Mouse (Mus musculus) MEL (cell line): ENCODE data around the gene Gnb5. TPM values are rescaled to one million over a fixed set of nuclear protein-coding genes. Genes with fewer than 3 reads are reported as not detected.

Experiments used
- DNase-seq: peaks from one replicate; pipeline ENCODE4 v3.0.0; 2011; ENCODE audit warnings: low read depth, low spot score
- H3K27ac ChIP-seq: 2 replicates; pipeline ENCODE4 v1.5.1; 2012; ENCODE audit warnings: low read depth, mild to moderate bottlenecking, control low read depth, low read length, moderate library complexity; ENCODE audit not compliant: control insufficient read depth
- H3K27me3 ChIP-seq, 2 experiments: fragments of 150-350 bp in 1 of 2; sonication (generic) in 1 of 2; 2 replicates each; pipeline ENCODE4 v1.6.1; 2012; ENCODE audit warnings: low read length in 2 of 2, mild to moderate bottlenecking in 2 of 2, improper control_type of control experiment in 1 of 2, moderate library complexity in 1 of 2; ENCODE audit not compliant: insufficient read depth in 2 of 2, control insufficient read depth in 1 of 2
- H3K36me3 ChIP-seq, 2 experiments: 2 replicates each; pipeline ENCODE4 v1.6.1; 2012 to 2014; ENCODE audit warnings: low read length in 2 of 2, improper control_type of control experiment in 1 of 2, inconsistent platforms in 1 of 2, mild to moderate bottlenecking in 1 of 2; ENCODE audit not compliant: insufficient read depth in 2 of 2, control insufficient read depth in 1 of 2
- H3K4me1 ChIP-seq, 2 experiments: fragments of 150-350 bp in 1 of 2; sonication (generic) in 1 of 2; 2 replicates each; pipeline ENCODE4 v1.6.1; 2012; ENCODE audit warnings: low read length in 2 of 2, improper control_type of control experiment in 1 of 2, mild to moderate bottlenecking in 1 of 2; ENCODE audit not compliant: insufficient read depth in 2 of 2, control insufficient read depth in 1 of 2
- H3K4me3 ChIP-seq, 2 experiments: fragments of 150-350 bp in 1 of 2; sonication (generic) in 1 of 2; 2 replicates each; pipeline ENCODE4 v1.5.1; 2012; ENCODE audit warnings: low read depth in 2 of 2, low read length in 2 of 2, mild to moderate bottlenecking in 2 of 2, moderate library complexity in 2 of 2, control low read depth in 1 of 2, improper control_type of control experiment in 1 of 2; ENCODE audit not compliant: control insufficient read depth in 1 of 2, insufficient read depth in 1 of 2
- H3K79me2 ChIP-seq: 2 replicates; pipeline ENCODE4 v1.6.1; 2012; ENCODE audit warnings: mild to moderate bottlenecking, low read length, moderate library complexity; ENCODE audit not compliant: control insufficient read depth, poor library complexity, insufficient read depth
- H3K9ac ChIP-seq: 2 replicates; pipeline ENCODE4 v1.6.1; 2012; ENCODE audit warnings: low read depth, mild to moderate bottlenecking, control low read depth, low read length, moderate library complexity; ENCODE audit not compliant: control insufficient read depth, poor library complexity, severe bottlenecking
- H3K9me3 ChIP-seq: fragments of 150-350 bp; sonication (generic); replicated peaks from 2 replicates; pipeline ENCODE4 v1.6.1; 2012; ENCODE audit warnings: mild to moderate bottlenecking, low read length, improper control_type of control experiment, moderate library complexity; ENCODE audit not compliant: insufficient read depth
- BHLHE40 ChIP-seq: IDR thresholded peaks from 2 replicates; pipeline ENCODE4 v1.6.1; 2012; ENCODE audit warnings: low read depth, mild to moderate bottlenecking, inconsistent platforms, low read length, improper control_type of control experiment, borderline replicate concordance
- CHD1 ChIP-seq: IDR thresholded peaks from 2 replicates; pipeline ENCODE4 v1.6.1; 2012; ENCODE audit warnings: low read depth, mild to moderate bottlenecking, inconsistent platforms, low read length, improper control_type of control experiment
- CTCF ChIP-seq, 3 experiments: IDR thresholded peaks in 2 of 3; conservative IDR thresholded peaks in 1 of 3; 2 replicates each; pipeline ENCODE4 v1.5.1; 2011 to 2012; ENCODE audit warnings: low read length in 3 of 3, low read depth in 2 of 3, mild to moderate bottlenecking in 2 of 3, improper control_type of control experiment in 1 of 3, inconsistent platforms in 1 of 3, mixed read lengths in 1 of 3, moderate library complexity in 1 of 3; ENCODE audit not compliant: control insufficient read depth in 1 of 3, insufficient read depth in 1 of 3, poor library complexity in 1 of 3, severe bottlenecking in 1 of 3
- ELF1 ChIP-seq: IDR thresholded peaks from 2 replicates; pipeline ENCODE4 v1.6.1; 2014; ENCODE audit warnings: low read depth, mild to moderate bottlenecking, inconsistent platforms, low read length, improper control_type of control experiment, moderate library complexity
- EP300 ChIP-seq, 2 experiments: IDR thresholded peaks; 2 replicates each; pipeline ENCODE4 v1.6.1; 2011; ENCODE audit warnings: improper control_type of control experiment in 2 of 2, low read length in 2 of 2, low read depth in 1 of 2, mild to moderate bottlenecking in 1 of 2
- GABPA ChIP-seq: IDR thresholded peaks from 2 replicates; pipeline ENCODE4 v1.6.1; 2012; ENCODE audit warnings: low read depth, mild to moderate bottlenecking, inconsistent platforms, low read length, improper control_type of control experiment, moderate library complexity
- GATA1 ChIP-seq: IDR thresholded peaks from 2 replicates; pipeline ENCODE4 v1.6.1; 2011; ENCODE audit warnings: low read depth, low read length, improper control_type of control experiment
- HCFC1 ChIP-seq: IDR thresholded peaks from 2 replicates; pipeline ENCODE4 v1.6.1; 2012; ENCODE audit warnings: low read depth, mild to moderate bottlenecking, inconsistent platforms, low read length, improper control_type of control experiment, moderate library complexity
- KAT2A ChIP-seq: conservative IDR thresholded peaks from 2 replicates; pipeline ENCODE4 v1.6.1; 2012; ENCODE audit warnings: low read depth, low read length, improper control_type of control experiment, inconsistent platforms
- MAFK ChIP-seq: IDR thresholded peaks from 2 replicates; pipeline ENCODE4 v1.6.1; 2011; ENCODE audit warnings: low read depth, mild to moderate bottlenecking, low read length, improper control_type of control experiment, borderline replicate concordance
- MAX ChIP-seq: IDR thresholded peaks from 2 replicates; pipeline ENCODE4 v1.6.1; 2011; ENCODE audit warnings: low read length, improper control_type of control experiment
- MAZ ChIP-seq: IDR thresholded peaks from 2 replicates; pipeline ENCODE4 v1.6.1; 2012; ENCODE audit warnings: low read depth, mild to moderate bottlenecking, inconsistent platforms, low read length, improper control_type of control experiment
- MEF2A ChIP-seq: IDR thresholded peaks from 2 replicates; pipeline ENCODE4 v1.6.1; 2014; ENCODE audit warnings: low read depth, mild to moderate bottlenecking, inconsistent platforms, low read length, improper control_type of control experiment; ENCODE audit not compliant: poor library complexity, insufficient replicate concordance, severe bottlenecking; ENCODE audit errors: extremely low read depth
- MXI1 ChIP-seq: IDR thresholded peaks from 2 replicates; pipeline ENCODE4 v1.6.1; 2011; ENCODE audit warnings: mild to moderate bottlenecking, low read depth, low read length, improper control_type of control experiment
- MYB ChIP-seq: IDR thresholded peaks from 2 replicates; pipeline ENCODE4 v1.6.1; 2011; ENCODE audit warnings: mild to moderate bottlenecking, low read depth, low read length, improper control_type of control experiment
- MYC ChIP-seq: IDR thresholded peaks from 2 replicates; pipeline ENCODE4 v1.6.1; 2011; ENCODE audit warnings: low read depth, mild to moderate bottlenecking, low read length, improper control_type of control experiment, moderate library complexity
- NELFE ChIP-seq: IDR thresholded peaks from 2 replicates; pipeline ENCODE4 v1.6.1; 2011; ENCODE audit warnings: low read depth, low read length, improper control_type of control experiment
- NRF1 ChIP-seq: IDR thresholded peaks from 2 replicates; pipeline ENCODE4 v1.6.1; 2014; ENCODE audit warnings: low read depth, mild to moderate bottlenecking, inconsistent platforms, low read length, improper control_type of control experiment, moderate library complexity; ENCODE audit not compliant: poor library complexity, insufficient read depth, severe bottlenecking
- POLR2A ChIP-seq, 2 experiments: IDR thresholded peaks; 2 replicates each; pipeline ENCODE4 v1.6.1; 2011 to 2012; ENCODE audit warnings: low read length in 2 of 2, mild to moderate bottlenecking in 2 of 2, control low read depth in 1 of 2, improper control_type of control experiment in 1 of 2, low read depth in 1 of 2, moderate library complexity in 1 of 2; ENCODE audit not compliant: control insufficient read depth in 1 of 2, insufficient read depth in 1 of 2, poor library complexity in 1 of 2
- POLR2AphosphoS2 ChIP-seq: IDR thresholded peaks from 2 replicates; pipeline ENCODE4 v1.6.1; 2011; ENCODE audit warnings: low read length, improper control_type of control experiment
- RCOR1 ChIP-seq: IDR thresholded peaks from 2 replicates; pipeline ENCODE4 v1.6.1; 2012; ENCODE audit warnings: low read depth, mild to moderate bottlenecking, inconsistent platforms, low read length, improper control_type of control experiment
- SMC3 ChIP-seq: IDR thresholded peaks from 2 replicates; pipeline ENCODE4 v1.6.1; 2011; ENCODE audit warnings: low read depth, low read length, improper control_type of control experiment
- TAL1 ChIP-seq: IDR thresholded peaks from 2 replicates; pipeline ENCODE4 v1.6.1; 2012; ENCODE audit warnings: mild to moderate bottlenecking, inconsistent platforms, low read length, moderate library complexity, mixed read lengths
- TBP ChIP-seq: IDR thresholded peaks from 2 replicates; pipeline ENCODE4 v1.8.0; 2011; ENCODE audit warnings: low read depth, low read length, improper control_type of control experiment
- UBTF ChIP-seq: IDR thresholded peaks from 2 replicates; pipeline ENCODE4 v1.6.1; 2012; ENCODE audit warnings: low read depth, mild to moderate bottlenecking, inconsistent platforms, low read length, improper control_type of control experiment, moderate library complexity, borderline replicate concordance; ENCODE audit not compliant: insufficient read depth
- USF1 ChIP-seq: IDR thresholded peaks from 2 replicates; pipeline ENCODE4 v1.6.1; 2014; ENCODE audit warnings: low read depth, mild to moderate bottlenecking, inconsistent platforms, low read length, improper control_type of control experiment, moderate library complexity
- ZC3H11A ChIP-seq: IDR thresholded peaks from 2 replicates; pipeline ENCODE4 v1.6.1; 2012; ENCODE audit warnings: low read depth, mild to moderate bottlenecking, inconsistent platforms, low read length, improper control_type of control experiment
- ZKSCAN1 ChIP-seq: IDR thresholded peaks from 2 replicates; pipeline ENCODE4 v1.6.1; 2012; ENCODE audit warnings: low read depth, mild to moderate bottlenecking, inconsistent platforms, low read length, improper control_type of control experiment, moderate library complexity
- ZMIZ1 ChIP-seq: IDR thresholded peaks from 2 replicates; pipeline ENCODE4 v1.6.1; 2012; ENCODE audit warnings: low read depth, mild to moderate bottlenecking, inconsistent platforms, low read length, improper control_type of control experiment, moderate library complexity
- ZNF384 ChIP-seq: IDR thresholded peaks from 2 replicates; pipeline ENCODE4 v1.6.1; 2012; ENCODE audit warnings: low read depth, mild to moderate bottlenecking, inconsistent platforms, low read length, improper control_type of control experiment
- polyA plus RNA-seq, 2 experiments: library from polyadenylated mRNA; stranded (reverse) in 1 of 2; unstranded in 1 of 2; fragments of >175 nt in 1 of 2; fragments of >200 nt in 1 of 2; gene quantifications; 2 replicates each; pipeline versions ENCODE4 v1.2.1 to v1.2.4; 2012; ENCODE audit warnings: low replicate concordance in 2 of 2, low read depth in 1 of 2; ENCODE audit not compliant: insufficient read length in 2 of 2, insufficient read depth in 1 of 2, missing spikeins in 1 of 2
- total RNA-seq: library from RNA; depleted of rRNA; stranded (reverse); fragments of 300-350 nt; gene quantifications from 2 replicates; pipeline ENCODE4 v1.2.3, GENCODE M21; 2012

Gnb5 gene
- total and polyA plus RNA-seq, 3 experiments: 4.0 to 6.5 TPM; not detected in 1

DNA sequence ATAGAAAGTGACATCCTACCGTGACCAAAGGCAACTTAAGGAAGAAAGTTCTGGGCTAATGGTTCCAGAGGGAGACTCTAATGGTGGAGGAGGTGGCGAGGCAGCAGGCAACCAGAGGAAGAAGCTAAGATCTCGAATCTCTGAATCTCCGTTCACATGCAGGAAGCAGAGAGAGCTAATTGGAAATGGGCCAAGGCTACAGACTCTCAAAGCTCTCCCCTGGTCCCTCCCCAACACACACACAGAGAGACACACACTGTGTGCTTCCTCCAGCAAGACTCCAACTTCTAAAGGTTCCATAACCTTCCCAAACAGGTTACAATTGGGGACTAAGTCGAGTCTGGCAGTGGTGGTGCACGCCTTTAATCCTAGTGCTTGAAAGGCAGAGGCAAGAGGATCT lies 35.7 kb upstream of the Gnb5 start:
- Histone ChIP-seq H3K4me1 (peaks cover 12 to 20% of the 10 kb centered on the region in 2 experiments), H3K27me3 (no peaks in the 10 kb centered on the region), H3K4me3 (peak overlapping the region in 1 of 2 experiments; percentile 13; a peak in 1 of 4 replicates), H3K79me2 (no peaks in the 10 kb centered on the region), H3K9me3 (no peaks in the 10 kb centered on the region), H3K36me3 (peaks cover 0 to 17% of the 10 kb centered on the region in 2 experiments; a peak in 2 of 4 replicates), H3K27ac (peak overlapping the region; percentile 38), H3K9ac (peak overlapping the region; percentile 13)
- peak in 1 of 2 experiments; percentile 43; a peak in 1 of 4 replicates for TF ChIP-seq EP300 (IDR thresholded peaks at IDR 0.05; ENCODE audit: low read depth in 1 of 2, low read length in 2 of 2)
- TF ChIP-seq MXI1: peak; percentile 32; the same call in 1 of the 2 replicates
- peak; percentile 69 for TF ChIP-seq ZKSCAN1
- peak; percentile 55; the same call in 1 of the 2 replicates for TF ChIP-seq RCOR1
- 0 out of 2 replicates have a peak, but pooled peaks have one; percentile 9 for TF ChIP-seq ELF1
- TF ChIP-seq NELFE: no peak
- DNase-seq: peak; percentile 85

DNA sequence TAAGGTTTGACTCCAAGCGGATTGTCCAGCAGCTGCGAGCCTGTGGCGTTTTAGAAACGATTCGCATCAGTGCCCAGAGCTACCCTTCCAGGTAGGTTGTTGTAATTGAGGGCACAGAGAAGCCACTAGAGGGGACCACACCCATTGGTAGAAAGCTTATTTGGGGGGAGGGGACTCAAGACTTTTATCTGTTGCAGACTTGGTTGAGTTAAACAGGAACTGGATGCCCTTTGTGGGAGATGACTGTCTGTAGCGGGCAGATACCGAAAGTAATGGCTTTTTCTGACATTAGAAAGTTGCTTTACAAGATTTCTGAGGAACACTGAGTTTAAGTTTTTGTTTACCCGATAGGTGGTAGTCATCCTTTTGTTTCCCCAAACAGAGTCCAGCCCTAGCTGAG lies 34.5 kb upstream of the Gnb5 start:
- Histone ChIP-seq H3K27ac (peak overlapping the region; percentile 67), H3K4me3 (peak overlapping the region; percentile 41 to 52), H3K4me1 (peaks cover 12 to 20% of the 10 kb centered on the region in 2 experiments), H3K9me3 (no peaks in the 10 kb centered on the region), H3K9ac (peak overlapping the region; percentile 42), H3K79me2 (no peaks in the 10 kb centered on the region), H3K36me3 (peaks cover 0 to 17% of the 10 kb centered on the region in 2 experiments; a peak in 2 of 4 replicates), H3K27me3 (no peaks in the 10 kb centered on the region)
- peak; percentile 86 for DNase-seq
- TF ChIP-seq ZNF384: no peak
- TF ChIP-seq TAL1: peak; percentile 77
- peak; percentile 92 for TF ChIP-seq GATA1
- TF ChIP-seq MAX: no peak
- TF ChIP-seq NRF1: no peak
- no peak for TF ChIP-seq MAFK
- TF ChIP-seq CTCF (IDR thresholded peaks at IDR 0.05 in 2 of 3, conservative IDR thresholded peaks at IDR 0.05 in 1 of 3; ENCODE audit: control insufficient read depth in 1 of 3, insufficient read depth in 1 of 3, low read depth in 2 of 3, low read length in 3 of 3, poor library complexity in 1 of 3, severe bottlenecking in 1 of 3): peak in 1 of 3 experiments; percentile 5; a peak in 1 of 6 replicates
- TF ChIP-seq POLR2AphosphoS2: no peak
- no peak for TF ChIP-seq POLR2A (IDR thresholded peaks at IDR 0.05; ENCODE audit: control insufficient read depth in 1 of 2, insufficient read depth in 1 of 2, low read depth in 1 of 2, low read length in 2 of 2, poor library complexity in 1 of 2)
- TF ChIP-seq MAZ: 0 out of 2 replicates have a peak, but pooled peaks have one; percentile 35
- TF ChIP-seq BHLHE40: 0 out of 2 replicates have a peak, but pooled peaks have one; percentile 27
- no peak for TF ChIP-seq GABPA
- no peak for TF ChIP-seq NELFE
- TF ChIP-seq MYB: no peak
- TF ChIP-seq ZMIZ1: no peak
- TF ChIP-seq MEF2A: no peak
- TF ChIP-seq ZKSCAN1: no peak
- TF ChIP-seq USF1: no peak
- 0 out of 2 replicates have a peak, but pooled peaks have one; percentile 23 for TF ChIP-seq MYC
- TF ChIP-seq TBP: no peak
- no peak for TF ChIP-seq CHD1
- no peak for TF ChIP-seq ZC3H11A
- no peak for TF ChIP-seq KAT2A
- TF ChIP-seq HCFC1: peak; percentile 52; the same call in 1 of the 2 replicates
- peak; percentile 14; the same call in 1 of the 2 replicates for TF ChIP-seq SMC3
- no peak for TF ChIP-seq UBTF
- TF ChIP-seq MXI1: peak; percentile 30; the same call in 1 of the 2 replicates
